Mouse (Mus musculus): ENCODE measurements at regions not wholly inside any gene's neighbourhood (a gene's known extent, or its start where the extent isn't known, plus 50 kb on each side); places are given as distances from the start of the nearest gene placed in this dataset.

GRCm38 (mm10) chr10:6053207-6053606 lies 131.0 kb upstream of the Rgs17 start:
- DNase-seq (ENCODE audit: low read depth, low spot score), result no peak

- DNase-seq (ENCODE audit: low read depth, low spot score), result no peak
These were observed 121.2 kb upstream of the Rgs17 start for GRCm38 (mm10) chr10:6043358-6043757.

GRCm38 (mm10) chr10:6039771-6040170 lies 117.6 kb upstream of the Rgs17 start:
- DNase-seq (ENCODE audit: low read depth, low spot score), result no peak

GRCm38 (mm10) chr10:6035792-6036487 lies 113.7 kb upstream of the Rgs17 start:
- DNase-seq (ENCODE audit: low read depth, low spot score), result peak; percentile 38

GRCm38 (mm10) chr10:6032469-6032868 lies 110.3 kb upstream of the Rgs17 start:
- no peak for DNase-seq (ENCODE audit: low read depth, low spot score)

- DNase-seq (ENCODE audit: low read depth, low spot score), result no peak
These were observed 105.4 kb upstream of the Rgs17 start for GRCm38 (mm10) chr10:6027551-6027950.

- DNase-seq (ENCODE audit: low read depth, low spot score), result no peak
These were observed 104.1 kb upstream of the Rgs17 start for GRCm38 (mm10) chr10:6026317-6026716.

- no peak for DNase-seq (ENCODE audit: low read depth, low spot score)
These were observed 100.5 kb upstream of the Rgs17 start for GRCm38 (mm10) chr10:6022609-6023283.

- no peak for DNase-seq (ENCODE audit: low read depth, low spot score)
These were observed 98.9 kb upstream of the Rgs17 start for GRCm38 (mm10) chr10:6020944-6021684.

- no peak for DNase-seq (ENCODE audit: low read depth, low spot score)
These were observed 91.5 kb upstream of the Rgs17 start for GRCm38 (mm10) chr10:6013743-6014142.

- DNase-seq (ENCODE audit: low read depth, low spot score), result no peak
These were observed 89.3 kb upstream of the Rgs17 start for GRCm38 (mm10) chr10:6011541-6011940.

- no peak for DNase-seq (ENCODE audit: low read depth, low spot score)
These were observed 88.8 kb upstream of the Rgs17 start for GRCm38 (mm10) chr10:6011029-6011428.

GRCm38 (mm10) chr10:6007238-6007972 lies 85.2 kb upstream of the Rgs17 start:
- DNase-seq (ENCODE audit: low read depth, low spot score), result peak; percentile 17

- DNase-seq (ENCODE audit: low read depth, low spot score), result no peak
These were observed 59.2 kb upstream of the Rgs17 start for GRCm38 (mm10) chr10:5981433-5981832.

GRCm38 (mm10) chr10:5978534-5978933 lies 56.3 kb upstream of the Rgs17 start:
- DNase-seq (ENCODE audit: low read depth, low spot score), result no peak

Measured in telencephalon, adult 2 months (tissue).